Mouse (Mus musculus) liver, adult 2 months (tissue): ENCODE measurements at regions not wholly inside any gene's neighbourhood (a gene's known extent, or its start where the extent isn't known, plus 50 kb on each side); places are given as distances from the start of the nearest gene placed in this dataset.

Experiments used
- DNase-seq: peaks from one replicate; pipeline ENCODE4 v3.0.0-alpha.2; 2011; ENCODE audit warnings: low read depth, low spot score; ENCODE audit errors: extremely low read depth
- H3K27ac ChIP-seq: fragments of 200-500 bp; replicated peaks from 2 replicates; pipeline ENCODE4 v1.5.1; 2012; ENCODE audit warnings: low read depth, mild to moderate bottlenecking, control low read depth, inconsistent platforms, low read length; ENCODE audit not compliant: insufficient read depth
- H3K27me3 ChIP-seq: fragments of 200-500 bp; 2 replicates; pipeline ENCODE4 v1.6.1; 2012; ENCODE audit warnings: mild to moderate bottlenecking, moderate library complexity, low read length, inconsistent platforms; ENCODE audit not compliant: control insufficient read depth, insufficient read depth
- H3K36me3 ChIP-seq: fragments of 200-500 bp; 2 replicates; pipeline ENCODE4 v1.6.1; 2012; ENCODE audit warnings: low read length, inconsistent platforms; ENCODE audit not compliant: control insufficient read depth, insufficient read depth
- H3K4me1 ChIP-seq: fragments of 200-500 bp; 2 replicates; pipeline ENCODE4 v1.6.1; 2011; ENCODE audit warnings: low read length; ENCODE audit not compliant: control insufficient read depth, insufficient read depth
- H3K4me3 ChIP-seq: fragments of 200-500 bp; 2 replicates; pipeline ENCODE4 v1.5.1; 2011; ENCODE audit warnings: low read depth, mild to moderate bottlenecking, control low read depth, low read length, moderate library complexity; ENCODE audit not compliant: insufficient read depth
- H3K79me2 ChIP-seq: fragments of 200-500 bp; 2 replicates; pipeline ENCODE4 v1.6.1; 2012; ENCODE audit warnings: inconsistent platforms, mild to moderate bottlenecking, low read length, moderate library complexity; ENCODE audit not compliant: control insufficient read depth, insufficient read depth
- H3K9ac ChIP-seq: fragments of 200-500 bp; 2 replicates; pipeline ENCODE4 v1.6.1; 2012; ENCODE audit warnings: low read depth, mild to moderate bottlenecking, control low read depth, inconsistent platforms, low read length
- CTCF ChIP-seq: fragments of 200-500 bp; IDR thresholded peaks from 2 replicates; pipeline ENCODE4 v1.5.1; 2011; ENCODE audit warnings: low read depth, low read length, control low read depth
- POLR2A ChIP-seq: fragments of 200-500 bp; IDR thresholded peaks from 2 replicates; pipeline ENCODE4 v1.6.1; 2011; ENCODE audit warnings: low read length, control low read depth; ENCODE audit not compliant: insufficient read depth; ENCODE audit errors: extremely low read depth
- WGBS: fragments of 180-500 bp; shearing (Covaris S2); methylation state at CpG from one replicate; pipeline ENCODE4 v1.1.7; 2018; 5-methylcytosine and 5-hydroxymethylcytosine counted together

- TF ChIP-seq CTCF = no peak
- no peak for TF ChIP-seq POLR2A
- Histone ChIP-seq H3K9ac (no peak overlapping the region), H3K4me3 (no peak overlapping the region), H3K36me3 (no peaks in the 10 kb centered on the region), H3K4me1 (no peaks in the 10 kb centered on the region), H3K79me2 (no peaks in the 10 kb centered on the region), H3K27me3 (0 out of 2 replicates have a peak, but pooled peaks cover 4% of the 10 kb centered on the region), H3K27ac (no peak overlapping the region)
- WGBS = 85% methylated on average over 4 of the region's 4 CpGs
- no peak for DNase-seq
Observed at GRCm38 (mm10) chr8:92246301-92246700, 111.1 kb upstream of the Irx5 start.

- H3K27me3 ChIP-seq = 0 out of 2 replicates have a peak, but pooled peaks cover 4% of the 10 kb centered on the region
- TF ChIP-seq POLR2A (no peak), CTCF (no peak)
- H3K36me3 ChIP-seq = no peaks in the 10 kb centered on the region
- H3K27ac ChIP-seq = no peak overlapping the region
- H3K4me1 ChIP-seq = no peaks in the 10 kb centered on the region
- WGBS = 84% methylated on average over 13 of the region's 13 CpGs
- H3K4me3 ChIP-seq = no peak overlapping the region
- H3K79me2 ChIP-seq = no peaks in the 10 kb centered on the region
- DNase-seq = no peak
- H3K9ac ChIP-seq = no peak overlapping the region
Observed at GRCm38 (mm10) chr8:92240686-92241275, 116.6 kb upstream of the Irx5 start.

- 62% methylated on average over 23 of the region's 23 CpGs for WGBS
- no peak for DNase-seq
- H3K79me2 ChIP-seq = no peaks in the 10 kb centered on the region
- no peaks in the 10 kb centered on the region for H3K4me1 ChIP-seq
- no peak overlapping the region for H3K9ac ChIP-seq
- H3K36me3 ChIP-seq = no peaks in the 10 kb centered on the region
- H3K27ac ChIP-seq = no peak overlapping the region
- TF ChIP-seq POLR2A = no peak
- no peak for TF ChIP-seq CTCF
- no peak overlapping the region for H3K4me3 ChIP-seq
- no peaks in the 10 kb centered on the region for H3K27me3 ChIP-seq
Observed at GRCm38 (mm10) chr8:92231326-92232225, 125.8 kb upstream of the Irx5 start.

DNA sequence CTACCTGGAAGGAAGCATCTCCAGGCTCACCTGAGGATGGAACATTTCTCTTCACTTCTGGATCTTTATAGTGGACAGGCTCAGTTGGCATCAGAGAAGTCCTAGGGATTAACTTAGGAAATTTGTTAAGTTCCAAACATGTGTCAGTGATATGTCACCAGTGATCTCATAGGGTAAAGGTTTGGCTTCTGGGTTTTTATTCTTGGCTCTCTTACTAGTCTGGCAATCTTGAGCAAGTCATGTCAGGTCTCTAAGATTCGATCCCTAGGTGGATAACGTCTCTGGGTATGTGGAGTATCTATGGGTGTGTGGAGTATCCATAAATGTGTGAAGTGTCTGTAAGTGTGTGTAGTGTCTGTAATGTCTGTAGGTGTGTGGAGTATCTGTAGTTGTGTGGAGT lies 127.9 kb upstream of the Irx5 start:
- H3K79me2 ChIP-seq = no peaks in the 10 kb centered on the region
- H3K27ac ChIP-seq = no peak overlapping the region
- H3K9ac ChIP-seq = no peak overlapping the region
- TF ChIP-seq POLR2A = no peak
- no peak for TF ChIP-seq CTCF
- H3K27me3 ChIP-seq = no peaks in the 10 kb centered on the region
- 91% methylated on average over 2 of the region's 2 CpGs for WGBS
- H3K4me3 ChIP-seq = no peak overlapping the region
- H3K4me1 ChIP-seq = no peaks in the 10 kb centered on the region
- no peak for DNase-seq
- no peaks in the 10 kb centered on the region for H3K36me3 ChIP-seq

GRCm38 (mm10) chr8:92224929-92225328 lies 132.5 kb upstream of the Irx5 start:
- H3K27me3 ChIP-seq = no peaks in the 10 kb centered on the region
- no peaks in the 10 kb centered on the region for H3K4me1 ChIP-seq
- no peak overlapping the region for H3K4me3 ChIP-seq
- TF ChIP-seq CTCF (no peak), POLR2A (no peak)
- H3K36me3 ChIP-seq = no peaks in the 10 kb centered on the region
- DNase-seq = no peak
- 90% methylated on average over 3 of the region's 3 CpGs for WGBS
- H3K27ac ChIP-seq = no peak overlapping the region
- no peaks in the 10 kb centered on the region for H3K79me2 ChIP-seq
- H3K9ac ChIP-seq = no peak overlapping the region

GRCm38 (mm10) chr8:92222992-92223391 lies 134.4 kb upstream of the Irx5 start:
- Histone ChIP-seq H3K79me2 (no peaks in the 10 kb centered on the region), H3K4me3 (no peak overlapping the region), H3K4me1 (no peaks in the 10 kb centered on the region), H3K36me3 (no peaks in the 10 kb centered on the region), H3K9ac (no peak overlapping the region), H3K27me3 (no peaks in the 10 kb centered on the region), H3K27ac (no peak overlapping the region)
- TF ChIP-seq CTCF (no peak), POLR2A (no peak)
- WGBS = 56% methylated on average over 3 of the region's 3 CpGs
- DNase-seq = no peak
